Mouse (Mus musculus): ENCODE measurements around the gene Slit1. TPM values are rescaled to one million over a fixed set of nuclear protein-coding genes. Genes with fewer than 3 reads are reported as not detected.

The Slit1 gene
- polyA plus RNA-seq, 1 experiment from 2014 or later, result 0.30 TPM

Small RNA genes lying within 50 kb of the gene (microRNA-seq; reads per million reads assigned to microRNA genes)
- gene Mir8091, result not detected

Other genes with a start within 250 kb of the Slit1 start
- gene Gm340, start 161.3 kb downstream of the Slit1 start, polyA plus RNA-seq (2015; fragmentation: Nextera tagmentation; extraction: Ambion mirVana), result 2.6 and 2.8 TPM in 2 replicates
- gene Arhgap19, start 58.4 kb upstream of the Slit1 start, polyA plus RNA-seq (2015; fragmentation: Nextera tagmentation; extraction: Ambion mirVana), result 22.2 and 23.2 TPM in 2 replicates
- 6.9 and 7.4 TPM in 2 replicates for gene Frat1, start 86.3 kb upstream of the Slit1 start, polyA plus RNA-seq (2015; fragmentation: Nextera tagmentation; extraction: Ambion mirVana)
- gene Frat2, start 104.5 kb upstream of the Slit1 start, polyA plus RNA-seq (2015; fragmentation: Nextera tagmentation; extraction: Ambion mirVana), result 4.9 and 5.3 TPM in 2 replicates
- gene Rrp12, start 152.5 kb upstream of the Slit1 start, polyA plus RNA-seq (2015; fragmentation: Nextera tagmentation; extraction: Ambion mirVana), result 15.2 and 16.8 TPM in 2 replicates
- 539 and 631 TPM in 2 replicates for gene Pgam1, start 168.3 kb upstream of the Slit1 start, polyA plus RNA-seq (2015; fragmentation: Nextera tagmentation; extraction: Ambion mirVana)
- 88.2 and 90.2 TPM in 2 replicates for gene Exosc1, start 189.8 kb upstream of the Slit1 start, polyA plus RNA-seq (2015; fragmentation: Nextera tagmentation; extraction: Ambion mirVana)
- gene Zdhhc16, start 189.8 kb upstream of the Slit1 start, polyA plus RNA-seq (2015; fragmentation: Nextera tagmentation; extraction: Ambion mirVana), result 91.2 and 97.3 TPM in 2 replicates
- gene Mms19, start 237.5 kb upstream of the Slit1 start, polyA plus RNA-seq (2015; fragmentation: Nextera tagmentation; extraction: Ambion mirVana), result 41.2 and 41.7 TPM in 2 replicates
- gene Ubtd1, start 238.1 kb upstream of the Slit1 start, polyA plus RNA-seq (2015; fragmentation: Nextera tagmentation; extraction: Ambion mirVana), result 23.0 and 23.5 TPM in 2 replicates